Mouse (Mus musculus) CH12.LX (cell line): ENCODE data around the gene Dio3.

Source experiments
- CHD2 ChIP-seq: IDR thresholded peaks from 2 replicates; pipeline ENCODE4 v1.6.1; 2011; ENCODE audit warnings: low read length, improper control_type of control experiment
- CTCF ChIP-seq, 2 experiments: IDR thresholded peaks in 1 of 2; conservative IDR thresholded peaks in 1 of 2; 2 replicates each; pipeline ENCODE4 v1.5.1; 2011 to 2012; ENCODE audit warnings: low read depth in 2 of 2, low read length in 2 of 2, improper control_type of control experiment in 1 of 2, inconsistent platforms in 1 of 2, mild to moderate bottlenecking in 1 of 2, moderate library complexity in 1 of 2
- EP300 ChIP-seq: IDR thresholded peaks from 2 replicates; pipeline ENCODE4 v1.6.1; 2011; ENCODE audit warnings: low read length, improper control_type of control experiment
- HCFC1 ChIP-seq: IDR thresholded peaks from 2 replicates; pipeline ENCODE4 v1.6.1; 2012; ENCODE audit warnings: low read depth, mild to moderate bottlenecking, inconsistent platforms, low read length, improper control_type of control experiment
- MAX ChIP-seq: IDR thresholded peaks from 2 replicates; pipeline ENCODE4 v1.6.1; 2011; ENCODE audit warnings: low read length, improper control_type of control experiment
- MYC ChIP-seq: IDR thresholded peaks from 2 replicates; pipeline ENCODE4 v1.6.1; 2011; ENCODE audit warnings: low read depth, mild to moderate bottlenecking, improper control_type of control experiment, low read length
- NELFE ChIP-seq: IDR thresholded peaks from 2 replicates; pipeline ENCODE4 v1.6.1; 2011; ENCODE audit warnings: low read depth, low read length, improper control_type of control experiment
- POLR2A ChIP-seq: IDR thresholded peaks from 2 replicates; pipeline ENCODE4 v1.6.1; 2011; ENCODE audit warnings: low read depth, mild to moderate bottlenecking, improper control_type of control experiment, low read length
- RAD21 ChIP-seq: IDR thresholded peaks from 2 replicates; pipeline ENCODE4 v1.6.1; 2011; ENCODE audit warnings: low read depth, mild to moderate bottlenecking, low read length, improper control_type of control experiment, moderate library complexity
- USF2 ChIP-seq: conservative IDR thresholded peaks from 2 replicates; pipeline ENCODE4 v1.6.1; 2011; ENCODE audit warnings: low read depth, low read length, improper control_type of control experiment
- ZC3H11A ChIP-seq: IDR thresholded peaks from 2 replicates; pipeline ENCODE4 v1.6.1; 2012; ENCODE audit warnings: low read depth, mild to moderate bottlenecking, inconsistent platforms, low read length, improper control_type of control experiment

DNA sequence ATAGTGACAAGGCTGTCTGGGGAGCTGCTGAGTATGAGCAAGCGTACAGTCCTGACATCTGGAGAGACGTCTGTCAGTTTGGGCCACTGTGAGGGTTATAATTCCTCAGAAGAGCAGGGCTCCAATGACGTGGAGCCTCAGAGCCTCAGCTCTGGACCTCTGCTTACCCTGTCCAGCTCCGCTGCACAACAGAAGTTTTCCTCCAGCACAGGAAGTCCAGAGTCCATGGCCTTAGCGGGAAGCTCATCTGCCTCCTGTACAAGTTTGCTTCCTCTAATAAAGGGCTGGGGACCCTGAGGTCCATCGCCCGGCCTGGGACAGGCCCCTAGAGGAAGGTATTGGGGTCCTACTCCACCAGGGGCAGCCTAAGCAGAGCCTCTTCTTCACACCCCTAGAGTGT, 41.8 kb upstream of the Dio3 start:
- TF ChIP-seq USF2 (no peak), RAD21 (no peak), CTCF (conservative IDR thresholded peaks at IDR 0.05 in 1 of 2, IDR thresholded peaks at IDR 0.05 in 1 of 2; ENCODE audit: low read depth in 2 of 2, low read length in 2 of 2) (no peak), POLR2A (no peak), EP300 (no peak), NELFE (no peak), HCFC1 (no peak), CHD2 (no peak), ZC3H11A (no peak), MYC (no peak), MAX (no peak)
